Mouse (Mus musculus) stomach, postnatal 0 days (tissue): Measurements from ENCODE around the gene Nrip1. TPM values are rescaled to one million over a fixed set of nuclear protein-coding genes. Genes with fewer than 3 reads are reported as not detected.

Experiments
- ATAC-seq: fragments of 200-750 bp; cut with Nextera tagmentation; 2 replicates; pipeline ENCODE4 v1.8.0; 2017; ENCODE audit not compliant: low FRiP score, low TSS enrichment
- DNase-seq: peaks from one replicate; pipeline ENCODE4 v3.0.0-alpha.2; 2016; ENCODE audit warnings: low spot score
- H3K27ac ChIP-seq: fragments of 300-500 bp; sonication (generic); replicated peaks from 2 replicates; pipeline ENCODE4 v1.5.1; 2014; ENCODE audit warnings: mild to moderate bottlenecking, control low read depth
- H3K27me3 ChIP-seq: fragments of 300-500 bp; sonication (generic); 2 replicates; pipeline ENCODE4 v1.6.1; 2014; ENCODE audit warnings: low read length; ENCODE audit not compliant: control insufficient read depth, insufficient read depth
- H3K36me3 ChIP-seq: fragments of 300-500 bp; sonication (generic); 2 replicates; pipeline ENCODE4 v1.6.1; 2014; ENCODE audit warnings: low read length, mixed read lengths; ENCODE audit not compliant: control insufficient read depth, insufficient read depth
- H3K4me1 ChIP-seq: fragments of 300-500 bp; sonication (generic); replicated peaks from 2 replicates; pipeline ENCODE4 v1.6.1; 2014; ENCODE audit warnings: antibody characterized with exemption; ENCODE audit not compliant: control insufficient read depth, insufficient read depth
- H3K4me2 ChIP-seq: fragments of 300-500 bp; sonication (generic); replicated peaks from 2 replicates; pipeline ENCODE4 v1.6.1; 2014; ENCODE audit warnings: low read depth, mild to moderate bottlenecking, control low read depth, moderate library complexity
- H3K4me3 ChIP-seq: fragments of 300-500 bp; sonication (generic); 2 replicates; pipeline ENCODE4 v1.5.1; 2014; ENCODE audit warnings: low read depth, low read length, control low read depth
- H3K9ac ChIP-seq: fragments of 300-500 bp; sonication (generic); 2 replicates; pipeline ENCODE4 v1.6.1; 2014; ENCODE audit warnings: mild to moderate bottlenecking, low read length, control low read depth, mixed read lengths
- H3K9me3 ChIP-seq: fragments of 300-500 bp; sonication (generic); 2 replicates; pipeline ENCODE4 v1.6.1; 2016; ENCODE audit warnings: low read length; ENCODE audit not compliant: control insufficient read depth
- CTCF ChIP-seq: IDR thresholded peaks from 2 replicates; pipeline ENCODE4 v1.5.1; 2016; ENCODE audit warnings: antibody characterized with exemption, low read depth, mild to moderate bottlenecking, moderate library complexity
- EP300 ChIP-seq: optimal IDR thresholded peaks from 2 replicates; pipeline ENCODE3; 2016; ENCODE audit warnings: antibody characterized with exemption
- WGBS: fragments of 180-500 bp; shearing (Covaris S2); extraction: QIAGEN DNeasy Blood & Tissue Kit; methylation state at CpG from one replicate; pipeline ENCODE4 v1.1.7; 2014; 5-methylcytosine and 5-hydroxymethylcytosine counted together
- polyA plus RNA-seq: library from polyadenylated mRNA; unstranded; fragments of >200 nt; fragmentation: Nextera tagmentation; extraction: Ambion mirVana; gene quantifications from 2 replicates; pipeline ENCODE4 v1.2.1, GENCODE M21; 2015

The Nrip1 gene
- polyA plus RNA-seq, 1 experiment from 2014 or later: 13.0 TPM

- TF ChIP-seq EP300 (no peak), CTCF (no peak)
- no peak overlapping the region for H3K4me3 ChIP-seq
- no peaks in the 10 kb centered on the region for H3K36me3 ChIP-seq
- H3K27ac ChIP-seq: no peak overlapping the region
- H3K27me3 ChIP-seq: no peaks in the 10 kb centered on the region
- WGBS: 76% methylated on average over 7 of the region's 7 CpGs
- ATAC-seq (no peak), DNase-seq (no peak)
- no peaks in the 10 kb centered on the region for H3K9me3 ChIP-seq
- H3K9ac ChIP-seq: no peak overlapping the region
- H3K4me1 ChIP-seq: no peaks in the 10 kb centered on the region
- H3K4me2 ChIP-seq: no peak overlapping the region
Measured at GRCm38 (mm10) chr16:76275166-76275565, 98.5 kb downstream of the Nrip1 start.

DNA sequence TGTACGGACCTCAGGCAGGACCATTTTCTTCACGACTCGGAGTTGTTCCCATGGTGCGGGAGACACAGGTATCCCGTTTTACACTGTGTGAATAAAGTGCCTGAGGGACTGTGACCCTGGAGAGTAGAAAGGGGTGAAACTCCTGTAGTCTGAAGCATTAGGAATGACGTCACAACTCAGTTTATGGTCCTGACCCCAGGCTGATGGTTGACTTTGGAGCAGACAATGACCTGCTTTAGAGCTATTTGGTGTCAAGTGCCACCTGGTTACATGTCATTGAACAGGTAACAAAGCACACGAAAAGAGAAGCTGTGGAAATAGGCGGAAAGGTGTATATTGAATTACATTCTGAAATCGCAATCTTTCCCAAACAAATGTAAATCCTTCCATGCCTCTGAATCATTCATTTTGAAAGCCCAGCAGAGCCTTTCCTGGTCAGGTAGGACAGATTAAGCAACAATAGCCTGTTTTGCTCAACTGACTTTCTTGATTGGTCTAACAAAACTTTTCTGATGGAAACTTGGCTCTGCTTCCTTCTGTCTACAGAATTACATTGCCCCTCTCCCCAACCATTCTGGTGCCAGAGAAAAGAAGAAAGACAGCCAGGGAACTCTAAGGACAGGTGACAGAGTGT, 106.9 kb downstream of the Nrip1 start:
- ATAC-seq (no peak), DNase-seq (no peak)
- Histone ChIP-seq H3K4me2 (no peak overlapping the region), H3K9ac (no peak overlapping the region), H3K27me3 (no peaks in the 10 kb centered on the region), H3K36me3 (no peaks in the 10 kb centered on the region), H3K9me3 (no peaks in the 10 kb centered on the region), H3K4me1 (no peaks in the 10 kb centered on the region), H3K27ac (no peak overlapping the region), H3K4me3 (no peak overlapping the region)
- TF ChIP-seq CTCF (no peak), EP300 (no peak)
- 68% methylated on average over 9 of the region's 9 CpGs for WGBS

- H3K27me3 ChIP-seq: no peaks in the 10 kb centered on the region
- TF ChIP-seq CTCF (no peak), EP300 (no peak)
- no peaks in the 10 kb centered on the region for H3K36me3 ChIP-seq
- no peak overlapping the region for H3K27ac ChIP-seq
- H3K4me3 ChIP-seq: no peak overlapping the region
- no peak overlapping the region for H3K9ac ChIP-seq
- H3K4me2 ChIP-seq: no peak overlapping the region
- no peaks in the 10 kb centered on the region for H3K9me3 ChIP-seq
- ATAC-seq: no peak
- 39% methylated on average over 2 of the region's 2 CpGs for WGBS
- no peaks in the 10 kb centered on the region for H3K4me1 ChIP-seq
- no peak for DNase-seq
Measured at GRCm38 (mm10) chr16:76265874-76266273, 107.8 kb downstream of the Nrip1 start.

DNA sequence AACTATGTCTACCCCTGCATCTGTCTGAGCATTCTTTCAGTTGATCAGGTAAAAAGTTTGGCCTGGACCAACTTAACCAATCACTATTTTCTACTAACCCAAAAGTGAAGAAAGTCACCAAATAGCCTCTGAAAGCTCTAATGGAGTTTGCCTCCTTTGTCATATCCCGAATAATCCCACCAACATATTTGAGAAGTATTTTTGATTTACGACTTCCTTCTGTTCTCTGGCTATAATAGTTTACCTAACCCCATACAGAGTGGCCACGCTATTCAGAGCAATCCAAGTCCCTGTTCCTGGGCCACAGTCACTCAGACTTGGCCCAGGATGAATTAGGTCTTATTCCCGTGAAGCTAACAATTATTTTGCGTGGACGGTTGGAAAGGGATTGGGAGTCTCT, 108.3 kb downstream of the Nrip1 start:
- Histone ChIP-seq H3K4me2 (no peak overlapping the region), H3K27ac (no peak overlapping the region), H3K27me3 (no peaks in the 10 kb centered on the region), H3K9me3 (no peaks in the 10 kb centered on the region), H3K4me3 (no peak overlapping the region), H3K4me1 (no peaks in the 10 kb centered on the region), H3K36me3 (no peaks in the 10 kb centered on the region), H3K9ac (no peak overlapping the region)
- no peak for TF ChIP-seq EP300
- TF ChIP-seq CTCF: no peak
- ATAC-seq (no peak), DNase-seq (no peak)
- WGBS: 47% methylated on average over 6 of the region's 6 CpGs

DNA sequence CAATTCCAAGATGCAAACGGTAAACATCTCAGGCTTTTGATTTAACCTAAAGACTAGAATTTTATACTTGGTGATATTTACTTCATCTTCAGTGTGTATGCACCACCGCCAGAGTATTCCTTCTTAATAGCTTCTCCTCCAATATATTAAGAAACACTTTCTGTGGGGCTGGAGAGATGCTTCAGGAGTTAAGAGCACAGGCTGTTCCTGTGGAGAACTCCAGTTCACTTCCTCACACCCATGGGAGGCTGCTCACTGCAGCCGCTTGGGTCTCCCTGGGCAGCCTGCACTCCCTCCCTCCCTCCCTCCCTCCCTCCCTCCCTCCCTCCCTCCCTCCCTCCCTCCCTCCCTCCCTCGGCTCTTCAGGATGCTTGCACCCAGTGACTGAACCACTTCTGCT, 110.2 kb downstream of the Nrip1 start:
- DNase-seq (no peak), ATAC-seq (no peak)
- no peaks in the 10 kb centered on the region for H3K27me3 ChIP-seq
- no peaks in the 10 kb centered on the region for H3K4me1 ChIP-seq
- H3K9ac ChIP-seq: no peak overlapping the region
- no peak overlapping the region for H3K4me3 ChIP-seq
- TF ChIP-seq EP300 (no peak), CTCF (no peak)
- H3K4me2 ChIP-seq: no peak overlapping the region
- H3K27ac ChIP-seq: no peak overlapping the region
- no peaks in the 10 kb centered on the region for H3K36me3 ChIP-seq
- 77% methylated on average over 3 of the region's 4 CpGs for WGBS
- H3K9me3 ChIP-seq: no peaks in the 10 kb centered on the region

DNA sequence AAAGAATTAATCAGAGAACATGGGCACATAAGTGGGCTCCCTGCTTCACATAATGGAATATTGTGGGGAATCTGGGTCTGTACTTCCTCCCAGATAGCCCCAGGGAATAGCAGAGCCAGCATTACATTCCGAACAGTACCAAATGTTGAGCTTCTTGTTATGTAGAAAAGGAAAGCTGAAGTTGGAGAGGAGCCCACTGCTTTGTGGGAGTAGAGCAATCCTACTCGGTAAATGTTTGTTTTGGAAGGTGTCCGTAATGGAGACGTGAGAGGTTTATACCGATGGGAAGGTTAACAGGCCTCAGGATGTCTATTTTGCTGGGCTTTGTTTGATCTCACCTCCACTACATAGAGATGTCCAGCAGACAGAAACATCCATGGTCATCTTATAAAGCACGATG, 113.3 kb downstream of the Nrip1 start:
- H3K36me3 ChIP-seq: no peaks in the 10 kb centered on the region
- TF ChIP-seq EP300 (no peak), CTCF (no peak)
- no peak overlapping the region for H3K9ac ChIP-seq
- H3K27ac ChIP-seq: no peak overlapping the region
- WGBS: 53% methylated on average over 6 of the region's 6 CpGs
- H3K4me2 ChIP-seq: no peak overlapping the region
- no peaks in the 10 kb centered on the region for H3K9me3 ChIP-seq
- H3K4me3 ChIP-seq: no peak overlapping the region
- DNase-seq (no peak), ATAC-seq (no peak)
- no peaks in the 10 kb centered on the region for H3K27me3 ChIP-seq
- H3K4me1 ChIP-seq: no peaks in the 10 kb centered on the region
